Mouse (Mus musculus): ENCODE measurements around the gene Map3k5. TPM values are rescaled to one million over a fixed set of nuclear protein-coding genes. Genes with fewer than 3 reads are reported as not detected.

Map3k5 gene
- polyA plus RNA-seq, 1 experiment, result 2.2 TPM

DNA sequence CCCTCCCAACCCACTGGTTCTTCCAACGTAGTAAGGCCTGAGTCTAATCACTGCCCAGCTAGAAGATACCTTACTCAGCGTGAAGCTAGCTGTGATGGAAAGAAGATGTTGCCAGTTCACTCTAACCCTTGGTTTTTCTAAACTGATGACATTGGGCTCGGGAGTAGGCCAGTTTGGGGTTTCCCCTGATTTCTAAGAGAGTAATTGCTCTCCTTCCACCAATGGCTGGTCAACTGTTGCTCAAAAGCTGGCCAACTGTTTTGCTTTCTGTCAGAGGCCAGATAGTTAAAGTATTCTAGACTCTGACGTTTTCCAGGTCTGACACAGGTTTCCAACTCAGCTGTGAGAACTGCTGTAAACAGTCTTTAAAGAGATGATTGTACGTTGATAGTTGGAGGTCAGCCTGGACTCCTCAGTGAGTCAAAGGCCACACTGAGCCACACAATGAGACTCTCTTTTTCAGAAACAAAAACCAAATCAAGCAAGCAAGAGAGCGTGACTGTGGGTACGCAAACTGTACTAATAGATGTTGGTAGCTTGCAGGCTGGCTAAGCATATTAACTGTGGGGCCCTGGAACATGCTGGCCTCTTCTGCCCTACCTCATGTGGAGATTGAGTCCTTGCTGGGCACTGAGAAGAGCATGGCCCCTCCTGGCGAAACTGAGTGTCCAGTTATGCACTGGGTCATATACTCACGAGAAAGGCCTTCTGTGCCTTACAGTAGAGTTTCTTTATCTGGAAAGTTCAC, 2.9 kb downstream of the Map3k5 start:
- DNase-seq (ENCODE audit: low read depth), result no peak
- no peak for TF ChIP-seq CTCF (IDR thresholded peaks at IDR 0.05; ENCODE audit: borderline replicate concordance, extremely low read depth, insufficient read depth, insufficient read length)
- TF ChIP-seq POLR2A (IDR thresholded peaks at IDR 0.05; ENCODE audit: borderline replicate concordance, extremely low read depth, insufficient read depth, insufficient read length, poor library complexity, severe bottlenecking), result no peak

- no peak for DNase-seq (ENCODE audit: low read depth)
Measured at GRCm38 (mm10) chr10:19938738-19939137, 4.5 kb downstream of the Map3k5 start.

GRCm38 (mm10) chr10:19939282-19939705, 5.0 kb downstream of the Map3k5 start:
- no peak for DNase-seq (ENCODE audit: low read depth)
- no peak for TF ChIP-seq POLR2A (IDR thresholded peaks at IDR 0.05; ENCODE audit: borderline replicate concordance, extremely low read depth, insufficient read depth, insufficient read length, poor library complexity, severe bottlenecking)
- TF ChIP-seq CTCF (IDR thresholded peaks at IDR 0.05; ENCODE audit: borderline replicate concordance, extremely low read depth, insufficient read depth, insufficient read length), result no peak

More at GRCm38 (mm10) chr10:19938738-19939137, 4.5 kb downstream of the Map3k5 start:
- TF ChIP-seq POLR2A (IDR thresholded peaks at IDR 0.05; ENCODE audit: borderline replicate concordance, extremely low read depth, insufficient read depth, insufficient read length, poor library complexity, severe bottlenecking) (no peak), CTCF (IDR thresholded peaks at IDR 0.05; ENCODE audit: borderline replicate concordance, extremely low read depth, insufficient read depth, insufficient read length) (no peak)

GRCm38 (mm10) chr10:19940127-19940526, 5.9 kb downstream of the Map3k5 start:
- TF ChIP-seq POLR2A (IDR thresholded peaks at IDR 0.05; ENCODE audit: borderline replicate concordance, extremely low read depth, insufficient read depth, insufficient read length, poor library complexity, severe bottlenecking) (no peak), CTCF (IDR thresholded peaks at IDR 0.05; ENCODE audit: borderline replicate concordance, extremely low read depth, insufficient read depth, insufficient read length) (no peak)

DNA sequence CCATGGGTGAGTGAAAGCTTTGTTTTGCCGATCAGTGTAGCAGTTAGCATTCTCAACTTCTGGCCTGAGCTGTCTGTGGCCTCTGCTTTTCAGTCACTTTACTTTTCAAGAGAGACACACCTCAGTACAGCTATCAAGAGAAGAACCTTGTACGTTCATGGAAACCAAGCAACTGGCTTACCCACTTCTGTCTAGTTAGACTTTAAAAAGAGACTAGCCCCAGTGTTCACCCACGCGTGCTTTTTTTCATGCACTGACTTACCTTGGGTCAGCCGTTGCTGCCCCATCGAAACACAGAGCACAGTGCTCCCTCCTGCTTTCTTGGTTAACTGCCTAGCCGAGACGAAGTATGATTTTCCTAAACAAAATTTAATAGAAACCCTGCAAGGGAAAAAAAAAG, 6.4 kb downstream of the Map3k5 start:
- DNase-seq (ENCODE audit: low read depth), result no peak
- TF ChIP-seq POLR2A (IDR thresholded peaks at IDR 0.05; ENCODE audit: borderline replicate concordance, extremely low read depth, insufficient read depth, insufficient read length, poor library complexity, severe bottlenecking), result no peak
- TF ChIP-seq CTCF (IDR thresholded peaks at IDR 0.05; ENCODE audit: borderline replicate concordance, extremely low read depth, insufficient read depth, insufficient read length), result no peak

More at GRCm38 (mm10) chr10:19940127-19940526, 5.9 kb downstream of the Map3k5 start:
- no peak for DNase-seq (ENCODE audit: low read depth)

DNA sequence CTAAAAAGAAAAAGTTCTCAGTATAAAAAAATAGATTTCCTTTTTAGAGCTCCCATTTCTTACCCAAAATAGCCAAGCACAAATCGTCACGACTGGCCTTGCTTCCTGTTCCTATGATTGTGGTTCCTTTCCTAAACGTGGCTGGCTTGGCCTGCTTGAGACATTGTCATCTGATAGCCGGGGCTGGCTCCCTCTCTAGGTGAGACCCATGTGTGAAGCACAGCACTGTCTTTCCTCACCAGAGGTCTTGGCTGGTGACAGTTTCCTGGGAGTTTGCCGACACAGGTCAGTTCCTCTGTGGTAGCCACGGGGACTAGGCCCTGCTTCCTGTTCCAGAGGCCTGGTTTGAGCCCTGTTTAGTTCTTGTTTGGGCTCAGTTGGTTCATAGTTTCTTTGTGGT, 6.8 kb downstream of the Map3k5 start:
- no peak for DNase-seq (ENCODE audit: low read depth)
- TF ChIP-seq POLR2A (IDR thresholded peaks at IDR 0.05; ENCODE audit: borderline replicate concordance, extremely low read depth, insufficient read depth, insufficient read length, poor library complexity, severe bottlenecking), result no peak
- TF ChIP-seq CTCF (IDR thresholded peaks at IDR 0.05; ENCODE audit: borderline replicate concordance, extremely low read depth, insufficient read depth, insufficient read length), result no peak

DNA sequence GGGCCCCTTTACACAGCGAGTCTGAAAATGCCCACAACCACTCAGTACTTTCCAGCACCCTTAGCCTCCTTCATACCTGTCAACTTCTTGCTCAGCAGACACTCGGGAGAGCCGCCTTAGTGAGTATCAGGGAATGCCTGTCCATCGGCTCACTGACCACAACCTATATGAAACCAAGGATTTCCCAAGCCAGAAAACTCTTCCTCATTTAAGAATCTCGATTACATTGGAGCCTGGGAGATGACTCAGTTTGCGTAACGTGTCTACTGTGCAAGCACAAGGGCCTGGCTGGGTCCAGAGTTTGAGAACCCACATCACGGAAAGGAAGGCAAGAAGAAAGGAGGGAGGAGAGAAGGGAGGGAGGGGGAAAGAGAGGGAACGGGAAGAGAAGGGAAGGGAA, 7.6 kb downstream of the Map3k5 start:
- no peak for TF ChIP-seq POLR2A (IDR thresholded peaks at IDR 0.05; ENCODE audit: borderline replicate concordance, extremely low read depth, insufficient read depth, insufficient read length, poor library complexity, severe bottlenecking)
- TF ChIP-seq CTCF (IDR thresholded peaks at IDR 0.05; ENCODE audit: borderline replicate concordance, extremely low read depth, insufficient read depth, insufficient read length), result no peak
- DNase-seq (ENCODE audit: low read depth), result no peak

DNA sequence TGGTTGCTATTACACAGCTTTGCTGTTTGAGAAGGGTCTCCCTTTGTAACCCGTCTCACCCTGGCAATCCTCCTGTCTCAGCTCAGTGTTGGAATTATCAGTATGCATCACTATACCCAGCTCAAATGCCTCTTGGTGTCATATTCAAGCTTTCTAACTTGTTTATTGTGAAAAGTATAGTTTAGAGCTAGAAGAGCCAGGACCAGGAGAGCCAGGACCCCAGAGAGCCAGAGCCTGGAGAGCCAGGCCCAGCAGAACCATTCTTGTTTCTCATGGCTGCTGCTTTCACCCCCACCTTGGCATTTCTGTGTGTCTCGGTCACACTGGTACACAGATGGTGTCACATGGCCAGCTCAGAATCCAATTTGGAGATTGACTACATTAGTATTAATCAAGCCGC, 8.3 kb downstream of the Map3k5 start:
- TF ChIP-seq CTCF (IDR thresholded peaks at IDR 0.05; ENCODE audit: borderline replicate concordance, extremely low read depth, insufficient read depth, insufficient read length), result no peak
- TF ChIP-seq POLR2A (IDR thresholded peaks at IDR 0.05; ENCODE audit: borderline replicate concordance, extremely low read depth, insufficient read depth, insufficient read length, poor library complexity, severe bottlenecking), result no peak
- no peak for DNase-seq (ENCODE audit: low read depth)

GRCm38 (mm10) chr10:19945651-19946050, 11.4 kb downstream of the Map3k5 start:
- no peak for DNase-seq (ENCODE audit: low read depth)
- TF ChIP-seq POLR2A (IDR thresholded peaks at IDR 0.05; ENCODE audit: borderline replicate concordance, extremely low read depth, insufficient read depth, insufficient read length, poor library complexity, severe bottlenecking), result no peak
- TF ChIP-seq CTCF (IDR thresholded peaks at IDR 0.05; ENCODE audit: borderline replicate concordance, extremely low read depth, insufficient read depth, insufficient read length), result no peak

DNA sequence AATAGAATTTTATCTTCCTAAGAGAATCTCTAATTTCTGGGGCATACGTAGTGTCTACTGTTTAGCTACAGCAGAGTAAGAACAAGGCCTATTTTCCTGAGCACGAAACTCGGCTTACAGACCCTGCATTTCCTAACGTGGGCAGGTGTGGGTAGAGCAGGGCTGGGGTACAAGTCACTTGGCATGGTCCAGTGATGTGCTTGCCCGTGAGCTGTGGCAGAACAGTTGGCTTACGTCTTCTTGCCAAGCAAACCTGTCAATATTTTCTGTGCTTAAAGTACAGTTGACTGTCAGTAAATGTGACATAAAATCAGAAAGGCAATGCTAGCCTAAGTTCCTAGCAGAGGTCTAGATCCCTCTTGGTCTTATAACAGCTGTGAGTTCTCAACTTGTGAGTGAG, 12.4 kb downstream of the Map3k5 start:
- no peak for DNase-seq (ENCODE audit: low read depth)
- TF ChIP-seq POLR2A (IDR thresholded peaks at IDR 0.05; ENCODE audit: borderline replicate concordance, extremely low read depth, insufficient read depth, insufficient read length, poor library complexity, severe bottlenecking) (no peak), CTCF (IDR thresholded peaks at IDR 0.05; ENCODE audit: borderline replicate concordance, extremely low read depth, insufficient read depth, insufficient read length) (no peak)

GRCm38 (mm10) chr10:19947441-19947840, 13.2 kb downstream of the Map3k5 start:
- DNase-seq (ENCODE audit: low read depth), result no peak
- TF ChIP-seq CTCF (IDR thresholded peaks at IDR 0.05; ENCODE audit: borderline replicate concordance, extremely low read depth, insufficient read depth, insufficient read length), result no peak

GRCm38 (mm10) chr10:19947901-19948300, 13.6 kb downstream of the Map3k5 start:
- TF ChIP-seq CTCF (IDR thresholded peaks at IDR 0.05; ENCODE audit: borderline replicate concordance, extremely low read depth, insufficient read depth, insufficient read length), result no peak
- TF ChIP-seq POLR2A (IDR thresholded peaks at IDR 0.05; ENCODE audit: borderline replicate concordance, extremely low read depth, insufficient read depth, insufficient read length, poor library complexity, severe bottlenecking), result no peak
- no peak for DNase-seq (ENCODE audit: low read depth)
